Mouse (Mus musculus): Measurements from ENCODE around the gene Sema4a.
A peak's percentile ranks its signal among the peaks of the same experiment; 100 is the strongest.

The Sema4a gene

DNA sequence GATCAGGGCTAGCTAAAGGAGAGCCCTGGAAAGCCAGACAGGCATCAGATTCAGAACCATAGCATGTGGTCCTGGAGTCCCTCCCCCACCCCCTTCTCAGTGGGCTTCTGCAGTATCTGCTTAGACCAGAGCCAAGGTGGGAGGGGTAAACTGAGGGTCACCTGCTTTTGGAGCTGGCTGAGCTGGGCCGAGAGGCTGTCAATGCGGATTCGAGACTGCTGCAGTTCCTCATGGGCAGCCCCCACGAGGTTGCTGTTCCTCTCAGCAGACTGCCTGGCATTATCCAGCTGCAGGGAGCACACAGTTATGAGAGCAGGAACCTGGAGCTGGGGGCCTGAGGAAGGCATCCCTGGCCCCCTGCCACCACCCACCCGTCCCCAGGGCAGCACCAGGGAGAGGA, 25.1 kb upstream of the Sema4a start:
- no peak for DNase-seq

DNA sequence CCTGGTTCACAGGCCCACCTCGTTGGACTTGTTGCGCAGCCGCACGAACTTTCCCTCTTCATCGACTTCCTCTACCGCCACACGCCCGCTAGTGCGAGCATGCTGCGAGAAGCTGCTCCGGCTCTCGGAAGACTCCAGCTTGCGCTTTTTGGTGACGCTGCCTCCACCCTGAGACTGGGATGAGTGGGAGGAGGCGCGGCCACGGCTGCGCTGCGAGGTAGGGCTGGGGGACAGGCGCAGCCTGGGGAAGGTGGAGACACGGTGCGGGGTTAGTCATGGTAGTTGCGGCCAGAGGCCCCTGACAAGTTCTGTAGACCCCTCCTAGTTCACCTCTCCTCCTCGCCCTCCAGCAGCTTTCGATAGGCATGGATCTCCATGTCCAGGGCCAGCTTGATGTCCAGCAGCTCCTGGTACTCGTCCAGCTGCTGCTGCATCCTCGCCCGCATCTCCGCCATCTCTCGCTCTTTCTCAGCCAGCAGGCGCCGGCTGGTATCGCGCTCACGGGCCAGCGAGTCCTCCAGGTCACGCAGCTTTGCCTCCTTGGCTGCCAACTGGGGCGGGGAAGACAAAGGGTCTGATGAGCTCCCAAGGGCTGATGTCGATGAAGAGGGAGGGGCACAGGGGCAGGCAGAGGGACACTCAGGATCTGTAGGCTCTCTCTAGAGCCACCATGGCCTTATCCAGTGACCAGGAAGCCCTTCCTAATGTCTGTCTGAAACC, 23.8 kb upstream of the Sema4a start:
- DNase-seq: no peak

DNA sequence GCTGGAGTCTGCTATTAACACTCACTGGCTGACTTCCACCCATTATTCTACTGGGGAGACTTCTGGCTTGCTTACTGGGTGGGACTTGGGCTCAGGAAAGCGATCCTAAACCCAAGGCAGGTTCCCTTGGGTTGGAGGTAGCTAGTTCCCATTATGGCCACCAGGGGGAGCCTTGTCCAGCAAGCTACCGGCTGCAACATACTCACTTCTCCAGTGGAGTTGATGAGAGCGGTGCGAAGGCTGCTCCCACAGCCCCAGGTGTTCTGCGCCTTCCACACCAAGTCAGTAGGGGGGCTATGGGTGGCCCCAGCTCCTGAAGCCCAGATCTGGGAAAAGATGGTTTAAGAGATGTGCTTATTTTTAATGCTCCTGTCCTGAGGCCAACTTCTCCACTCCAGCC, 22.6 kb upstream of the Sema4a start:
- DNase-seq: peak; percentile 79

DNA sequence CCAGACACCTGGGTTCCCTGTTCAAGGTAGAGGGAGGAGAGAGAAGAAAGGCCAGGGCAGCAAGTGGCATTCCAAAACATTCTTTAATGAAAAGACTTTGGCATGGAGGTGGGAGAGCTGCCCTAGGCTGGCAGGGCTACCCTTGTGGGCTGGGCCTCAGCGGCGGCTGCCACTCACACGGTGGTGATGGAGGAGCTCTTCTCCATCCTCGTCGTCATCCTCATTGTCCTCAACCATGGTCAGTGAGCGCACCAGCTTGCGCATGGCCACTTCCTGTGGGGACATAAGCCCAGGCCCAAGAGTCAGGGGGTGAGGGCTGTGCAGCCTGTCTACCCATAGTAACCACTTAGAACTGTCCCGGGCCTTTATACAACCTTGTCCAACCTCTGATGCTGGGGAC, 22.2 kb upstream of the Sema4a start:
- no peak for DNase-seq

DNA sequence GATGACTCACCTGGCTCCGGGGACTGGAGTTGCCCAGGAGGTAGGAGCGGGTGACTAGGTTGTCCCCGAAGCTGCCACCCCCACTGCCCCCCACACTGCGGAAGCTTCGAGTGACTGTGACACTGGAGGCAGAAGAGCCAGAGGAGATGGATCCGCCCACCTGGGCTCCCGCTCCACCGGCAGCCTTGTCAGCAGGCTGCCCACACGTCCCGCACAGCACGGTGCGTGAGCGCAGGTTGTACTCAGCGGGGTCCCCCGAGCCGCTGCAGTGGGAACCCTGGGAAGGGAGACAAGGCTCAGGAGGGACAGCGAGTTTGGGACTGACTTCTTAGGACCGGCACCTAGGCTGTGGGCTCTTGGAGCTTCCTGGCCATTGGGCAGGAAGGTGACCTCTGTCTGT, 21.4 kb upstream of the Sema4a start:
- no peak for DNase-seq

DNA sequence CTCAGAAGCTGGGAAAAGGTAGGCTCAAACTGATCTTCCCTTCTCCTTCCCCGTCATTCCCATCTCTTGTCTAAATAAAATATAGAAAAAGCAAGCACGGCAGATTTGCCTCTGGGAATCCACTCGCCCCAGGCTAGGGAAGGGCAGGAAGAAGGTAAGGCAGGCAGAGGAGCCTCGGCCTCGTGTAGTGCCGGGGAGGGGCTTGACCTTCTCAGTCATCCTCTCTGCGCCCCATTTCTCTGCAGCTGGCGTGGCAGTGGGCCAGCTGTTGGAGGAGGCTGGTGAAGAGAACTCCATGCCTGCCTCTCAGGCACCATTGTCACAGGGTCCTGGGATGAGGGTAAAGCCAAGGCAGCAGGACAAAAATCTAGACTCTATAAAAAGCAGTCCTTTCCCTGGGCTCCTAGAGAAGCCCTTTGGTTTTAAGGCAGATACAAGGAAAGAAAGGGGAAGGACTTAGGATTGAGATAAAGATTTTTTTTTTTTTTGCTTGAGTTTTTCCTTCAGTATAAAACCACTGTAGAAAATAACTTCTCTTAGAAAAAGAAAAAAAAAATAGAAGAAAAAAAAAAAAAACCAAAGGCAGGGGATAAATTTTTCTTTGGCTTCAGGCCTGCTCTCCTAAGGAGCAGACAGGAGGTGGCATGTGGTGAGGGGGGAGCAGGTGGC, 20.5 kb upstream of the Sema4a start:
- no peak for DNase-seq

DNA sequence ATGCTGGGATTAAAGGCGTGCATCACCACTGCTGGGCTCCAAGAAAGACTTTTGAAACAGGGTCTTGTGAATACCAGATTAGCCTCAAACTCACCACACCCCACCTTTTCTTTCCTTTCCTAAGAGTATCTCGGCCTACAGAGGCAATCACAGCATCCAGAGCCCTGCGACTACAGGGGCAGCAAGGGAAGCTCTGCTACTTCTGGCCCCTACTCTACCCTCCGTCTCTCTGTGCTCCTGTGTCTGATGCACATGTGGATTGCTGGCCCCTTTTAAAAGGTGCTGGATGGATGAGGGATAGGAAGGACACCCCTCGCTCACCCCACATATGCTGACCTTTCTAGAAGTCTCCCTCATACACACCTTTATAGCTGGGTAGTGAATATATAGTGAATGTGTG, 19.7 kb upstream of the Sema4a start:
- DNase-seq: no peak

DNA sequence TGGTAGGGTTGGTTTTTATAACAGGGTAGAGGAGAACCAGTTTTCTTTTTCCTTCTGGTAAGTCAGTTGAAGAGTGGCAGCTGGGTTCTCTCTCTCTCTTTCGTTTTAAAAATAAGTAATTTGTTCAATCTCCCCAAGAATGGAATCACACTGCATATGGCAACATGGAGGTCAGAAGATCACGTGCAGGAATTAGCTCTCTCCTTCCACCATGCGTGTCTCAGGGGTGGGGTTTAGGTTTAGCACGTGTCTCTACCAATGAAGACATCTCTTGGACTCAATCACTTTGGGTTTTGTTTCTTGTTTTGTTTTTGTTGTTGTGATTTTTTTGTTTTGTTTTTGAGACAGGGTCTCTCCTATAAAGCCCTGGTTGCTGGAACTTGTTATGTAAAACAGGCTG, 18.8 kb upstream of the Sema4a start:
- no peak for DNase-seq

DNA sequence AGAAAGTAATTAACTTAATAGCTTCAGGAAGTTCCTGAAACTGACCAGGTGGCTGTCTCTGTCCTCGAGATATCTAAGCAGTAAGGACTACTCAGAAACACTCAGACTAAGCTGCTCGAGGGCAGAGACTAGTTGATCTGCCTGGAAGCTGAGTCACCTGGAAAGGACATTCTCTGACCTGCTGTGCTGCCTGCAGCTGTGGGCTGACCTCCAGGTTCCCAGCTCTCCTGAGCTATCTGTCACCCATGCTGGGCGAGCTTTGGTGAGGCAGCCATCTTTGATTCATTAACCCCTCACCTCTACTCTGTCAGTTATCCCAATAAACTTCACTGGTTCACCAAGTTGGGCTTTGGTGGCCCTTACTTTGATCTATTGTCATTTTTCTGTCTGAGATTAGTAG, 18.2 kb upstream of the Sema4a start:
- DNase-seq: no peak

DNA sequence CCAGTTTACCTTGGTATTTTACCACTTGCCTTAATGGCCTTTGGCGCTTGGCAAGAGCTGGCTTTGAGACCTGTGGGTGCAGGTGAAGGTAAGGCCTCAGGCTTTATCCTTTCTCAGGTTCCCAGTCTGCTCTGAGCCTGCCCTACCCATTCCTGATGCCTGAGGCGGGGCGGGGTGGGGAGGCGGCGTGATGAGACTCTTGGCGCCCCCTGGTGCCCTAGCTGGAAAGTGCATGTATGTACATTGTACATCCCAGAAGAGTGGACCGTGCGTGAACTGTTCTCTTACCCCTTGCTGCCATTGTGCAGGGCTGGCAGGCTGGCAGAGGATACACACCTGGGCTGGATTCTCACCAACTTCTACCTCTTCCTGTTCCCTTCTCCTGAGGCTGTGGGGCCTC, 16.8 kb upstream of the Sema4a start:
- DNase-seq: peak; percentile 84

DNA sequence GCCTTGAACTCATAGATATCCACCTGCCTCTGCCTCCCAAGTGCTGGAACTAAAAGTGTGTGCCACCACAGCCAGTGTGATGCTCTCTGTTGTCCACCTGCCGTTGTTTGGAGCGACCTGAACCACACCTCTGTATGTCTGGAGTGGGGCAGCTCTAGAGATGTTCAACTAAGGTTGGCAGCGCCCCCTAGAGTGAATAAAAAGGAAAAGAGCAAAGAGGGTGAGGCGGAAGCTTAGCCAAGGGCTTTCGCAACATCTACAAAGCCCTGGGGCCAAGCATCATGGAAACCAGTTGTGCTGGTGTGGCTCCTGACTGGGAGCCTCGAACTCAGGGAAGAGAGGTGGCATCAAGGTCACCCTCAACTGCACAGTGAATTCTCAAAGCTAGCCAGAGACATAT, 15.4 kb upstream of the Sema4a start:
- no peak for DNase-seq

DNA sequence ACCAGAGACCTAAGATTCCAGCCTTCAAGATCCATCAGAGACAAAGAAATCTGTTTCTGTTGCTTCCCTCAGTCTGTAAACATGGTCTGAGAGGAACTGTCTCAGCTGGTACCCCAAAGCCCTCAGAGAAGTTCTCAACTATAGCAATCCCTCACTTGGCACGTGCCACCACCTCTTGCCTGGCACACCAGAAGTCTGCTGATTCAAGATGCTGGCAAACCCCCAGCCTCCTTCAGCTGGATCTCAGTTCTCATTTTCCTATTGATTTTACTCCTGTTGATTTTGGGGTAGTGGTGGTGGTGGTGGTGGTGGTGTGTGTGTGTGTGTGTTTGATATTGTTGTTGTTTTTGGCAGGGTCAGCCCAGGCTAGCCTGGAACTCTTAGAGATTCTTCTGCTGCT, 12.6 kb upstream of the Sema4a start:
- DNase-seq: no peak

DNA sequence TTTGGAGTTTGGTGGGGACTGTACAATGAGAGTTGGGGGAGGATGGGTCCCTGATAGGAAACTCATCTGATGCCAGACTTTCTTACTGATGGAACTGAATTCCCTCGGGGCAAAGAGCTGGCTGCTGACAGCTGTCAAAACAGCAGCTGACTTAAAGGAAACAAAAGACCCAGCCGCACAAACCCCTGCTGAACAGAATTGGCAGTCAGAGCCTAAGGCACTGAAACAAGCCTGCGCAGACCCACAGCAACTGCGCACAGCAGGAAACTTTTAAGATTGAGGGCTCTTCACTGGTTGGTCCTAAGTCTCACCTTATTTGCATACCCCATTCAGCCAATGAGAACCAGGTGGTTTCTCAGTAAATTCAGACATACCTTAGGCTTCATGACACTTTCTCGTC, 12.0 kb upstream of the Sema4a start:
- DNase-seq: no peak

DNA sequence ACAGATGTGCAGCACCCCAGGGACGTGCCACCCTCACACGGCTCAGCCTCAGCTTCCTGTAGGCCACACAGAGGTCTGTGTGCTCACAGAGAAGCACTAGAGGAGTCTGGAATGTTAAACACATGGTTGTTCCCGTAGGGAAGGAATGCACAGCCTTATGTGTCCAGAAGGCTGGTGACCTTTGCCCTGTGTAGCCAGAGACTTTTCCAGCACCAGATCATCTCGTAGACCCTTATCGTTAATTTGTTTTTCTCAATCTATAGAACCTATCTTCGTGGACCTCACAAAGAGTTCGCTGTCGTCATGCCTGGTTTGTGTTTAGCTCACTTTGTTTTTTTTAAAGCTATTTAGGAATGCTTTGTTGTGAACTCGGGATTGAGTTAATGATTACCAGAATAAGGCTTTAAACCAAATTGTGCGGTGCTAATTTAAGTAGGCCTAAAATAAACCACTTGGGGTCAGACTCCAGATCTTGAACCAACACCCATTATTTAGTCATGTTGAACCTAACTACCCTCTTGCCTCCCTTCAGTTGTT, 10.0 kb upstream of the Sema4a start:
- DNase-seq: no peak

DNA sequence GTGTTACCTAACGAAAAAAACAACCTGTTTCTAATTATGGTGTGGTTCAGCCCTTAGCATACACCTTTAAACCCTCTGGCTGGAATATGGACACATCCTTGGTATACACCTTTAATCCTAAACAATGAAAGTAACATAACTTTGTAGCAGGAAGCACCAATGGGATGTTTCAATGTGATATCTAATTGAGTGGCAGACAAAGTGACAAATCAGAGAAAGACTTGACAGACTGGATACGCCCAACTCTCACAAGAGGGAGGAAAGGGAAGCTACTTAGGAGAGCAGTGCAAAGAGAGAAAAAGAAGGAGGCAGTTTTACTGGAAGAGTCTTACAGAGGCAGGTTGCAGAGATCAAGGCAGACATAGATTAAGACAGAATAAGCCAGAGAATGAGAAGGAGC, 8.5 kb upstream of the Sema4a start:
- DNase-seq: no peak

DNA sequence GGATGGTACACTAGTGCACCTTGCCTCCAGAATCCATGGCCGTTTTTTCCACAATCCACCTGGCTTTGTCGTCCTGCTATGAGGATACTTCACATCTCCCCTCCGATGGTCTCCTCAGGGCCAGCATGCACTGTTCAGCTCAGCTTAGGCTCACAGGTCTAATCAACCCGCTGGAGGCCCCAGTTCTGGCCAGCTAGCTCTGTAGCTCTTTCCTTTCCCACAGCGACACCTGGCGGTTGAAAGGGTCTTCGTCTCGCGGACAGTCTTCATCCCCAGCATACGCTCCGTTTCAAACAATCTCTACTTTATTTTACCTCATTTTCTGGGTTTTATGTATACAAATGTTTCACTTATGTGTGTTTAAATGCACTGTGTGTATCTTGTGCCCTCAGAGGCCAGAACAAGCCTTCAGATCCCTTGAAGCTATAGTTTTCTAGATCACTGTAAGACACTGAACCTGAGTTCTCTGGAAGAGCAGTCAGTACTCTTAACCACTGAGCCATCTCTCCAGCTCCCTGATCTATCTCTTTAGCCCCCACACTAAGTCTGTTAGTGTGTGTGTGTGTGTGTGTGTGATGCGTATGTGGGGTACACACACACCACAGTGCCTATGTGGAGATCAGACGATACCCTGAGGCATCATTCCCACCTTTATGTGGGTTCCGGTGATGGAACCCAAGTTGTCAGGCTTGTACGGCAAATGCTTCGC, 6.3 kb upstream of the Sema4a start:
- peak; percentile 90 for DNase-seq

DNA sequence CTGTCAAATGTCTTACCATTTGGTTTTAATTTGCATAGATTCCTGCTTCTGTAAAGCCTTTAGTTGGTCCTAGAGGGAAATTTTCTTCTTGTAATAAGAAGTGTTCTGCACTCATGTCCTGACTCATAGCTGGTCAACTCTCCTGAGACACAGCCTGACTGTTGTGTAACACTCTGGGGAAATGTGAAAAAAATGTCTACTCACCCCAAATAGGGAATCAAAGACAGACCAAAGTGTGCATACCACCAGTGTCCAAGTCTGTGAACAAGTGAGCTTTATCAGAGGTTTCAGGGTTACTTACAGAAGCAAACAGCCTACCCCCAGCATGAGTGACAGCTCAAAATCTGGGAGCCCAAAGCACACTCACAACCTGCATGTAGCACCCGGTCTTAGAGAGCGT, 4.1 kb upstream of the Sema4a start:
- no peak for DNase-seq

DNA sequence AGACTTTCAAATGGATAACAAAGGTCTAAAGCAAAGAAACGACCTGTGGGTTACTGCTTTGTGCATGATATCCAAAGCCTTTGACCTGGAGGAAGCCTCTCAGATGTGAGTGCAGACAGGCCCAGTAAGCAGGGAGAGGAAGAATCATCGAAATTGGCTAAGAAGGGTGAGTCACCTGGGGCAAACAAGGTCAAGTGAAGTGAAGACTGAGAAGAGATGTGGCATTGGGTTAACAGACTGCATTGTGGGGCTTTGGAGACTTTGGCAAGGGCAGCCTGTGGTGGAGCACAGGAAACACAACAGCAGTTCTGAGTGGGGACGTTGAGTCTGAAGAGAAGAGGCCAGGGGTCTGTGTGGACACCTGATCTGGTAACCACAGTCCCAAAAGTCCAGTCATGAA, 3.4 kb upstream of the Sema4a start:
- no peak for DNase-seq

DNA sequence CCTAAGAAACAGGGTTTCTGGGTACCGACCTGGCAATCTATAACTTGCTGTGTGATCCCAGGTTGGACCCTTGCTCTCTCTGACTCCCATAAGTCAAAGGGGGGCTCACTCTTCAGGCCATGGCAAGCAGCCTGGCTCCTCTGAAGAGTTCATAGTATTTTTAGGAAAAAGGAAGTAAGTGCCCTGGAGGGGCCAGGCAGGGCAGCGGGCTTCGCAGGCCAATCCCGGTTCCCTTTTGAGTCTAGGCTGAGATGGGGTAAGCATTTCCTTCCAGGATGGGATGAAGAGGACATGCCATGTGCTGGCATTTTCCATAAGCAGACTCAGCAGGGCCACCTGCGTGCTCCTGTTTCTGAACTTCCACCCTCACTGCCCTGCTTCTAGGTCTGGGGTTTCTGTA, 953 bp downstream of the Sema4a start:
- DNase-seq: no peak

DNA sequence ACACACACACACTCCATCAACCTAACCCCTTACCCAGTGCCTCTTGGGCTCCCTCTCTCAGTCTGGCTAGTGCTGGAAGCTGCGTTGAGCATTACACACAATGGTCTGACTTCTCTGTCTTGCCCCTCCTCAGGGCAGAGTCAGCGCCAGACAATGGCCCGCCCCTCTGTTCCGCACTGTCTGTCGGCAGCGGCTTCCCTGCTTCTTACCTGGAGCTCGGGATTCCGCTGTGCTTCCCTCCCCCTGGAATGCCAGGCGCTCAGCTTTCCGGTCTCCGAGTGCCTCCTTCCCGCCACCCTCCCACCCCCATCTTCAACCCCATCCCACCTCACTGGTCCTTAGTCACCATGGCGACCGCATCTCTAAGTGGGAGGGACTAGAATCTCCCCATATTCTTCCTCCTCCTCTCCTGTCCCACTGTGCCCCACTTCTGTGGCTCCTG, 2.2 kb downstream of the Sema4a start:
- DNase-seq: no peak

DNA sequence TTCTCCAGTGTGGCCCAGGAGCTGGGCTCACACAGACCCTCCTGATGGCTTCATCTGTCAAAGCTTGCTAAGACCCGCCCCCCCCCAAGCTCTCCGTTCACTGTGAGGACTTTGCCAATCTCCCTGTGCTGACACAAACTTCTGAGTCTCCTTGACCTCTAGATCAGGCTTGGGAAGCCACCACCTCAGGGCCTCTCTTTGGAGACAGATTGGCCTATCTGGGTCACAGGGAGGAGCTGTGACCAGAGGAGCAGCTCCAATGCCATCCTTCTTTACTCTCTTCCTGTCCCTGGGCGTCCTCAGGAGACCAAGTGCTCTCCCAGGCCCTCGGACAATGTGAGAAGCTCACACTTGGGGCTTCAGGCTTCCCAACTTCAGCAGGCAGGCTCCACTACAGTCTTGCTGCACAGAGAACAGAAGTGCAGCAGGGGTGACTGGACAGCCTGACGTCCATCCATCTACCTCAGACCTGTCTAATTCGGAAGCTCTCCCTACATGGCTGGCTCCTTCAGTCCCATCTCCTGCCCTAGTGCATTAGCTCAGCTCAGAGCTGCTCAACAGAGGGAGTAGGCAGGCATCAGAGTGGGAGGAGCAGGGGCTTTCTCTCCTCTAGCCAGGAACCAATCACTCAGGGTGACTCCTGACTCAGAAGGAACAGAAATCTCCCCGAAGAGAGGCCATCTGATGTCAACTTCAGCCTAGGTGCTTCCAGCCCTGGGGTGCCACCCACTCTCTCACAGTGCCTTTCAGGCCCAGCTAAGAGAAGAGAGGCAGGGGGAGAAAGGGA, 4.0 kb downstream of the Sema4a start:
- DNase-seq: no peak

DNA sequence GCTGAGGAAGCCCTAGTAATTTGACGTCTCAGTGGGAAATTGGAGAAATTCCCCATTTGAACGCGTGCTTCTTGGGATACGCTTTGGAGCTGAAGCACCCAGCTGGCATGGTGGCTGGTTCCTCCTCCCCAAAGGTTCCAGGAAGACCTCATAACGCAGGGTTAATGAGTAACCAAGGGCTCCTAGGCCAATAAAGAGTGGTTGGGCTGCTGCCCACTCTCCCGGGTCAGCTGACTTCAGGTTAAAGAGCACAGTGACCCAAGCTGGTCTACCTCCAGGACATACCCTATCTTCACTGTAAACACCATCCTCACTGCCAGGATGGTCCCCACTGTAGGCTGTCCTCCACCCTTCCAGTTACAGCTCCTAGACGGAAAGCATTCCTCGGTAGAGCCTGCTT, 4.7 kb downstream of the Sema4a start:
- no peak for DNase-seq

DNA sequence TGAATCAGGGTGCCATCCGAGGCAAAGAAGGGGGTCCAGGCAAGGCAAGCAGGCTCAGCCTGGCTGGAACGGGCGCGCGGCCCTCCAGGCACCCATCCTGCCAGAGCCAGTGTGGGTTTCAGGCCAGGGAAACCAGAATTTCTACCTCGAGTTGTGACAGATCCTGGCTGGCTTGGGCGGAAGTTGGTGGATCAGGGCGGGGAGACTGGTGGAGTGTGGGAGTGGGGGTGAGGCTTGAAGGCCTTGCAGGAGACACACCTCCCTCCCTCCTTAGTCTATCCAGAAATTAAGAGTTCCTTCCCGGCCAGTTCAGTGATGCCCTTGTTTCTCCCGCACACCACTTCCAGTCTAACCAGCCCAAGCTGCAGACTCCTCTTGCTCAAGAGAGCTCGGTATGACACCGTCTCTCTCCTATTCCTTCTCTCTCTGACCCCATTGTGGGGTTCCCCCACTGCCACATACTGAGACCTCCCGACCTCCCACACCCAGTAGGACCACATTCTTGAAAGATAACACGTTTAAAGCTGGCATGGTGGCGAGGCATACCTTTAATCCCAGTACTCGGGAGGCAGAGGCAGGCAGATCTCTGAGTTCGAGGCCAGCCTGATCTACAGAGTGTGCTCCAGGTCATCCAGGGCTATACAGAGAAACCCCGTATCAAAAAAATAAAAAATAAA, 5.3 kb downstream of the Sema4a start:
- no peak for DNase-seq
